15 mouse cellular contexts compared by ENCODE assay signal in the genomic region with DNA sequence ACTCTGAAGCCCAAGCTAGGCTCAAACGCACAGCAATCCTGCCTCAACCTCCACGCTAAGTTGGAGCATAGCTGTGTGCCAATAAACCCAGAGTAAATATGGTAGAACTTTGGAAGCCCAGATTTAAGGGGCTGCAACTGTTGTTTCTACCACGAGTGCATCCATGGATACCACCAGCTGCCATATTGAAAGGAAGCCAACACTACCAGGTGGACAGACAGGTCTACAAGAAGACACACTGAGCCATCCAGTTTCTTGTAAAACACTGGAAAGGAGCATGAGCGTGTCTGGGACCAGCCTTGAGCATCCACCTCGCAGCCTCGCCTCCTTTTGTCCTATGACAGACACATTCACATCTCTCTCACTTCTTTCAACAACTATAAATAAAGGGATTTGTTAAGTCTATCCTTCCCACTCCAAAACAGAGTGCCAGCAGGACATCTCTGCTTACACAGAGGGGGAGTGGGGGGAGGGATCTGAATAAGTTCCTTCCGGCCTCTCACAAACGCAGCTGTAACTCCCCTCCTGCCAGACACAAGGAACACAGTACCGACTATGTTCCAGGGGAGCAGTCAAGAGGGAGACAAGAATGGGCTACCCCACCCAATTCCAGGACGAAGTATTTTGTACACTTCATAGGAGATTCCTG.
DNase-seq lines count a peak whose midpoint lies in the region; ATAC-seq and TF ChIP-seq lines count a peak whose summit lies in the region.
"Had no signal": no experiment of that assay in that cellular context is flagged by ENCODE, and none has a peak within 500 bp of the region (broad histone marks: within the 10 kb centered on the region; RNA-seq: fewer than 3 reads in every experiment).

No protein-coding gene starts in this region.

- no peak overlapping the region for H3K4me2 ChIP-seq in embryonic facial prominence, embryonic 11.5 days (ENCODE audit: low read depth, low read length)
- H3K4me2 ChIP-seq in intestine, embryonic 15.5 days (replicated peaks), result no peak overlapping the region
- no peak overlapping the region for H3K4me2 ChIP-seq in intestine, embryonic 16.5 days (ENCODE audit: low read depth, low read length)
- no peak overlapping the region for H3K4me2 ChIP-seq in stomach, embryonic 14.5 days (replicated peaks; ENCODE audit: low read depth, low read length)
- no peak overlapping the region for H3K4me2 ChIP-seq in stomach, postnatal 0 days (replicated peaks; ENCODE audit: low read depth)
- H3K4me2 ChIP-seq: heart, embryonic 15.5 days; liver, embryonic 15.5 days had no signal

- H3K27me3 ChIP-seq in embryonic facial prominence, embryonic 11.5 days (ENCODE audit: control insufficient read depth, insufficient read depth, low read length), result no peaks in the 10 kb centered on the region
- H3K27me3 ChIP-seq in embryonic facial prominence, embryonic 10.5 days (replicated peaks; ENCODE audit: low read depth, poor library complexity, severe bottlenecking), result no peaks in the 10 kb centered on the region
- H3K27me3 ChIP-seq in intestine, embryonic 15.5 days (replicated peaks), result no peaks in the 10 kb centered on the region
- H3K27me3 ChIP-seq in intestine, embryonic 16.5 days (replicated peaks; ENCODE audit: control insufficient read depth, insufficient read depth, low read length), result no peaks in the 10 kb centered on the region
- no peaks in the 10 kb centered on the region for H3K27me3 ChIP-seq in stomach, embryonic 14.5 days (ENCODE audit: control insufficient read depth, insufficient read depth, low read length)
- H3K27me3 ChIP-seq in stomach, postnatal 0 days (ENCODE audit: control insufficient read depth, insufficient read depth, low read length), result no peaks in the 10 kb centered on the region
- H3K27me3 ChIP-seq: heart, embryonic 15.5 days; liver, embryonic 15.5 days had no signal

- no peak overlapping the region for H3K9ac ChIP-seq in embryonic facial prominence, embryonic 11.5 days (replicated peaks; ENCODE audit: low read length)
- no peak overlapping the region for H3K9ac ChIP-seq in intestine, embryonic 15.5 days
- no peak overlapping the region for H3K9ac ChIP-seq in intestine, embryonic 16.5 days (ENCODE audit: low read depth, low read length)
- no peak overlapping the region for H3K9ac ChIP-seq in stomach, embryonic 14.5 days (replicated peaks; ENCODE audit: low read depth, low read length)
- H3K9ac ChIP-seq in stomach, postnatal 0 days (ENCODE audit: low read length), result no peak overlapping the region
- H3K9ac ChIP-seq: heart, embryonic 15.5 days; liver, embryonic 15.5 days had no signal

- no peak overlapping the region for H3K4me3 ChIP-seq in embryonic facial prominence, embryonic 11.5 days (ENCODE audit: low read depth, low read length)
- no peak overlapping the region for H3K4me3 ChIP-seq in embryonic facial prominence, embryonic 10.5 days
- H3K4me3 ChIP-seq in intestine, embryonic 15.5 days (replicated peaks), result no peak overlapping the region
- H3K4me3 ChIP-seq in intestine, embryonic 16.5 days (ENCODE audit: low read length), result no peak overlapping the region
- no peak overlapping the region for H3K4me3 ChIP-seq in stomach, embryonic 14.5 days (ENCODE audit: low read depth, low read length)
- no peak overlapping the region for H3K4me3 ChIP-seq in stomach, postnatal 0 days (ENCODE audit: low read depth, low read length)
- H3K4me3 ChIP-seq: heart, embryonic 15.5 days; limb, embryonic 10.5 days; liver, embryonic 15.5 days had no signal

- no peak for DNase-seq in embryonic facial prominence, embryonic 11.5 days (ENCODE audit: low spot score)
- DNase-seq in embryonic facial prominence, embryonic 10.5 days (ENCODE audit: low spot score), result no peak
- no peak for DNase-seq in stomach, postnatal 0 days (ENCODE audit: low spot score)
- DNase-seq in spleen, postnatal 36 days (ENCODE audit: low spot score in 2 of 2), result no peak
- no peak for DNase-seq in kidney, adult 18-20 months
- DNase-seq: cerebellum, adult 9-11 months; kidney, postnatal 36 days; layer of hippocampus, postnatal 36 days; right cerebral cortex, adult 18-20 months had no signal

- H3K36me3 ChIP-seq in embryonic facial prominence, embryonic 11.5 days (replicated peaks; ENCODE audit: control insufficient read depth, insufficient read depth, low read depth, low read length), result no peaks in the 10 kb centered on the region
- peaks cover 46% of the 10 kb centered on the region for H3K36me3 ChIP-seq in embryonic facial prominence, embryonic 10.5 days (replicated peaks)
- H3K36me3 ChIP-seq in intestine, embryonic 15.5 days, result no peaks in the 10 kb centered on the region
- 0 out of 2 replicates have a peak, but pooled peaks cover 6% of the 10 kb centered on the region for H3K36me3 ChIP-seq in intestine, embryonic 16.5 days (ENCODE audit: control insufficient read depth, insufficient read depth, low read length)
- 0 out of 2 replicates have a peak, but pooled peaks cover 2% of the 10 kb centered on the region for H3K36me3 ChIP-seq in stomach, embryonic 14.5 days (ENCODE audit: control insufficient read depth, insufficient read depth, low read length)
- no peaks in the 10 kb centered on the region for H3K36me3 ChIP-seq in stomach, postnatal 0 days (ENCODE audit: control insufficient read depth, insufficient read depth, low read length)
- H3K36me3 ChIP-seq: heart, embryonic 15.5 days; liver, embryonic 15.5 days had no signal

- no peak for TF ChIP-seq EP300 in stomach, postnatal 0 days (optimal IDR thresholded peaks at IDR 0.05)

- 0 out of 2 replicates have a peak, but pooled peaks have one; percentile 22 for ATAC-seq in embryonic facial prominence, embryonic 11.5 days (replicated peaks; ENCODE audit: insufficient number of reproducible peaks, low FRiP score, low TSS enrichment, low read depth)
- ATAC-seq in intestine, embryonic 15.5 days, result no peak
- ATAC-seq in intestine, embryonic 16.5 days, result no peak
- ATAC-seq in stomach, embryonic 14.5 days (ENCODE audit: insufficient number of reproducible peaks, insufficient read depth, low FRiP score, low read depth), result no peak
- ATAC-seq in stomach, postnatal 0 days (ENCODE audit: low FRiP score, low TSS enrichment), result no peak

- H3K9me3 ChIP-seq in embryonic facial prominence, embryonic 11.5 days (replicated peaks; ENCODE audit: control insufficient read depth, low read length), result no peaks in the 10 kb centered on the region
- no peaks in the 10 kb centered on the region for H3K9me3 ChIP-seq in embryonic facial prominence, embryonic 10.5 days
- no peaks in the 10 kb centered on the region for H3K9me3 ChIP-seq in intestine, embryonic 15.5 days
- no peaks in the 10 kb centered on the region for H3K9me3 ChIP-seq in intestine, embryonic 16.5 days (ENCODE audit: control insufficient read depth, low read length)
- no peaks in the 10 kb centered on the region for H3K9me3 ChIP-seq in stomach, embryonic 14.5 days (ENCODE audit: control insufficient read depth, low read depth, low read length)
- no peaks in the 10 kb centered on the region for H3K9me3 ChIP-seq in stomach, postnatal 0 days (ENCODE audit: control insufficient read depth, low read length)
- H3K9me3 ChIP-seq: heart, embryonic 15.5 days; limb, embryonic 10.5 days; liver, embryonic 15.5 days had no signal

- no peak for TF ChIP-seq CTCF in stomach, postnatal 0 days (IDR thresholded peaks at IDR 0.05; ENCODE audit: low read depth)

- no peak overlapping the region for H3K27ac ChIP-seq in embryonic facial prominence, embryonic 11.5 days (replicated peaks; ENCODE audit: low read depth, low read length)
- no peak overlapping the region for H3K27ac ChIP-seq in embryonic facial prominence, embryonic 10.5 days (replicated peaks)
- H3K27ac ChIP-seq in intestine, embryonic 15.5 days, result peak overlapping the region; percentile 4; the same call in 1 of the 2 replicates
- no peak overlapping the region for H3K27ac ChIP-seq in intestine, embryonic 16.5 days (ENCODE audit: low read length)
- peak overlapping the region; percentile 15; the same call in 1 of the 2 replicates for H3K27ac ChIP-seq in stomach, embryonic 14.5 days (ENCODE audit: low read length)
- no peak overlapping the region for H3K27ac ChIP-seq in stomach, postnatal 0 days (replicated peaks)
- H3K27ac ChIP-seq: heart, embryonic 15.5 days; limb, embryonic 10.5 days; liver, embryonic 15.5 days had no signal

- WGBS in embryonic facial prominence, embryonic 11.5 days, result 57% methylated on average over 10 of the region's 10 CpGs
- WGBS in embryonic facial prominence, embryonic 10.5 days, result 54% methylated on average over 10 of the region's 10 CpGs
- WGBS in intestine, embryonic 15.5 days, result 48% methylated on average over 10 of the region's 10 CpGs
- 47% methylated on average over 10 of the region's 10 CpGs for WGBS in intestine, embryonic 16.5 days
- 60% methylated on average over 10 of the region's 10 CpGs for WGBS in stomach, embryonic 14.5 days
- WGBS in stomach, postnatal 0 days, result 48% methylated on average over 10 of the region's 10 CpGs

- H3K4me1 ChIP-seq in embryonic facial prominence, embryonic 11.5 days (ENCODE audit: control insufficient read depth, insufficient read depth, low read length), result no peaks in the 10 kb centered on the region
- peaks cover 48% of the 10 kb centered on the region for H3K4me1 ChIP-seq in embryonic facial prominence, embryonic 10.5 days
- H3K4me1 ChIP-seq in intestine, embryonic 15.5 days (replicated peaks), result peaks cover 50% of the 10 kb centered on the region
- peaks cover 44% of the 10 kb centered on the region for H3K4me1 ChIP-seq in intestine, embryonic 16.5 days (ENCODE audit: control insufficient read depth, insufficient read depth, low read length)
- H3K4me1 ChIP-seq in stomach, embryonic 14.5 days (ENCODE audit: control insufficient read depth, insufficient read depth, low read length), result peaks cover 18% of the 10 kb centered on the region
- H3K4me1 ChIP-seq in stomach, postnatal 0 days (replicated peaks; ENCODE audit: control insufficient read depth, insufficient read depth), result peaks cover 3% of the 10 kb centered on the region; the same call in 1 of the 2 replicates

Comparison
In these comparisons a context has a peak if more than half of its experiments do, and no peak if none do; other contexts are left out.
1. H3K27ac ChIP-seq: peak in intestine, embryonic 15.5 days (single experiment) and stomach, embryonic 14.5 days (single experiment); none in embryonic facial prominence, embryonic 11.5 days (single experiment), embryonic facial prominence, embryonic 10.5 days (single experiment), intestine, embryonic 16.5 days (single experiment) and stomach, postnatal 0 days (single experiment).